Mouse (Mus musculus) right cerebral cortex, postnatal 10 days (tissue): Measurements from ENCODE around the gene Tax1bp3.

Source experiments
- DNase-seq, 2 experiments: peaks; one replicate each; pipeline ENCODE4 v3.0.0; 2021; ENCODE audit warnings: low spot score in 2 of 2

The Tax1bp3 gene

GRCm38 (mm10) chr11:73175612-73176011 lies 1.3 kb upstream of the Tax1bp3 start:
- DNase-seq, result no peak

GRCm38 (mm10) chr11:73176186-73176585 lies 697 bp upstream of the Tax1bp3 start:
- no peak for DNase-seq

GRCm38 (mm10) chr11:73177509-73177875 lies 609 bp downstream of the Tax1bp3 start:
- DNase-seq, result peak; percentile 58 to 60

- no peak for DNase-seq
Measured at GRCm38 (mm10) chr11:73177895-73178294, 1.0 kb downstream of the Tax1bp3 start.

- no peak for DNase-seq
Measured at GRCm38 (mm10) chr11:73185872-73186615, 9.2 kb downstream of the Tax1bp3 start.

GRCm38 (mm10) chr11:73187231-73187630 lies 10.3 kb downstream of the Tax1bp3 start:
- no peak for DNase-seq

GRCm38 (mm10) chr11:73193047-73193446 lies 16.2 kb downstream of the Tax1bp3 start:
- peak; percentile 35 to 45 for DNase-seq

GRCm38 (mm10) chr11:73194444-73194843 lies 17.6 kb downstream of the Tax1bp3 start:
- no peak for DNase-seq

GRCm38 (mm10) chr11:73198190-73198589 lies 21.3 kb downstream of the Tax1bp3 start:
- no peak for DNase-seq

- peak; percentile 91 to 95 for DNase-seq
Measured at GRCm38 (mm10) chr11:73198603-73199229, 21.8 kb downstream of the Tax1bp3 start, which contains the start of gene Ctns. Gene Ctns, minus strand, starts transcription at chr11:73199042.

GRCm38 (mm10) chr11:73199230-73199712 lies 22.4 kb downstream of the Tax1bp3 start, which contains the start of gene Shpk:
Gene Shpk, plus strand, starts transcription at chr11:73199460.
- peak; percentile 97 to 98 for DNase-seq

GRCm38 (mm10) chr11:73199879-73200278 lies 23.0 kb downstream of the Tax1bp3 start:
- no peak for DNase-seq

GRCm38 (mm10) chr11:73201021-73201420 lies 24.1 kb downstream of the Tax1bp3 start:
- DNase-seq, result no peak

- no peak for DNase-seq
Measured at GRCm38 (mm10) chr11:73201597-73201996, 24.7 kb downstream of the Tax1bp3 start.

GRCm38 (mm10) chr11:73203895-73204294 lies 27.0 kb downstream of the Tax1bp3 start:
- no peak for DNase-seq

GRCm38 (mm10) chr11:73205194-73205593 lies 28.3 kb downstream of the Tax1bp3 start:
- DNase-seq, result no peak

GRCm38 (mm10) chr11:73207621-73208020 lies 30.7 kb downstream of the Tax1bp3 start:
- DNase-seq, result no peak

GRCm38 (mm10) chr11:73213956-73214355 lies 37.1 kb downstream of the Tax1bp3 start:
- no peak for DNase-seq

GRCm38 (mm10) chr11:73219671-73220070 lies 42.8 kb downstream of the Tax1bp3 start:
- DNase-seq, result no peak

- DNase-seq, result no peak
Measured at GRCm38 (mm10) chr11:73220651-73221050, 43.8 kb downstream of the Tax1bp3 start.

GRCm38 (mm10) chr11:73222846-73223245 lies 46.0 kb downstream of the Tax1bp3 start:
- DNase-seq, result no peak

GRCm38 (mm10) chr11:73223966-73224365 lies 47.1 kb downstream of the Tax1bp3 start:
- no peak for DNase-seq

GRCm38 (mm10) chr11:73225856-73226255 lies 49.0 kb downstream of the Tax1bp3 start:
- DNase-seq, result no peak
